Mouse (Mus musculus): ENCODE data around the gene Sun1. TPM values are rescaled to one million over a fixed set of nuclear protein-coding genes. Genes with fewer than 3 reads are reported as not detected.
A peak's percentile ranks its signal among the peaks of the same experiment; 100 is the strongest.

The Sun1 gene
- polyA plus RNA-seq (2015; fragmentation: Nextera tagmentation; extraction: Ambion mirVana): 62.0 and 62.8 TPM in 2 replicates

DNA sequence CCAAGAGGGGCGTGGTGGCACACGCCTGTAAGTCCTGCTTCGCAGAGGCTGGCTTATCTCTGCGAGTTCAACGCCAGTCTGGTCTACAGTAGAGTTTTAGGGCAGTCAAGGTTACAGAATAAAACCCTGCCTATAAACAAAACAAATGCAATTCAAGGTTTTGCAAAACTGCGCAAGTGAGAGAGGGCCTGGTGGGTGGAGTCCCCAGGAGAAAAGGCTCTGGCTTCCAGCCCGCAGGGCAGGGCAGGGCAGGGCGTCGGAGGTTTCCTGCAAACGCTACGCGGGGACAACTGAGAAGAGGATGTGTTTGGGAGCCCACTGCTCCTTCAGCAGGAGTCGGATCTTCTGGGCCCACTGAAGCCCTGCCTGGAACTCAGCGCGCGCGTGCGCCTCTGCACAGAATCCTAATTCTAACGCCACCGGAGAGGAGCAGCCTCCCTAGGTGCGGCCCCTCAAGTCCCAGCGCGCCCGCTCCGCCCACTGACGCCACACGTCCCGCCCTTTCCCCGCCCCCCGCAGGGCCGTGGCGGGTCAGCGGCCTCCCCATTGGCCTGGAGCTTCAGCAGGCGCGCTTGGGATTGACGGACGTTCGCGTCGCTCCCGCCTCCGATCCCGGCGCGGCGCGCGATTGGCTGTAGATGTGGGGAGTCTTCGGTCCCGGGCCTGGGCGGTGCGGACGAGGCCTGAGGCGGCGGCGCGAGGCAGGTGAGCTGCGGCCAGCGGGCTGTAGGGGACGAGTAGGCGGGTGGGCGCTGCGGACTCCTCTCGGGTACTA lies at the start of gene Sun1:
Gene Sun1, plus strand, starts transcription at position 643 of the 775 bp plus-strand sequence.
- peaks cover 20% of the 10 kb centered on the region for H3K4me1 ChIP-seq (ENCODE audit: insufficient read depth, low read length)
- no peaks in the 10 kb centered on the region for H3K36me3 ChIP-seq (ENCODE audit: insufficient read depth, low read length)
- peak within 1 kb of the TSS; percentile 69 for H3K27ac ChIP-seq (ENCODE audit: low read length)
- H3K4me3 ChIP-seq (ENCODE audit: low read length): peak within 1 kb of the TSS; percentile 91
- no peaks in the 10 kb centered on the region for H3K9me3 ChIP-seq (ENCODE audit: low read length)
- peak within 1 kb of the TSS; percentile 89 for H3K9ac ChIP-seq (replicated peaks; ENCODE audit: low read length)
- H3K27me3 ChIP-seq (ENCODE audit: insufficient read depth, low read length): no peaks in the 10 kb centered on the region
- WGBS: 1% methylated on average over 59 of the region's 64 CpGs
- peak within 1 kb of the TSS; percentile 91 for H3K4me2 ChIP-seq (replicated peaks; ENCODE audit: low read depth, low read length)
- peak; percentile 99 for ATAC-seq (ENCODE audit: low FRiP score, low TSS enrichment)

DNA sequence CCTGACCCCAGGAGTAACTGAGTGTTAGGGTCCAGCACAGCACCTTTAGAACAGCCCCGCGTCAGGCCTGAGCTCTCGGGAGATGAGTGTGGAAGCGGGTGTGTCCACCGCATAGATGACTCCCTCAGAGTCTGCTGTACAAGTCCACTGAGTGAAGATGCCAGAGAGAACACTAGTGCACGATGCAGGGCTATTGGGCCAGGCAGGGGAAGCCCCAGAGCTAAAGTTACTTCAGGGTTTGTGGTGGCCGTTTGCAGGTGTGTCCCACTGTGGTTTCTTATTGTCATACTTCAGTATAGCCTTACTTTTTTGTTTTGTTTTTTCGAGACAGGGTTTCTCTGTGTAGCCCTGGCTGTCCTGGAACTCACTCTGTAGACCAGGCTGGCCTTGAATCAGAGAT lies 39.5 kb upstream of the Sun1 start:
- Histone ChIP-seq H3K27ac (ENCODE audit: low read length) (no peak overlapping the region), H3K4me1 (ENCODE audit: insufficient read depth, low read length) (no peaks in the 10 kb centered on the region), H3K27me3 (ENCODE audit: insufficient read depth, low read length) (no peaks in the 10 kb centered on the region), H3K4me2 (replicated peaks; ENCODE audit: low read depth, low read length) (no peak overlapping the region), H3K4me3 (ENCODE audit: low read length) (no peak overlapping the region), H3K36me3 (ENCODE audit: insufficient read depth, low read length) (peaks cover 29% of the 10 kb centered on the region), H3K9ac (replicated peaks; ENCODE audit: low read length) (no peak overlapping the region), H3K9me3 (ENCODE audit: low read length) (no peaks in the 10 kb centered on the region)
- WGBS: 86% methylated on average over 8 of the region's 8 CpGs
- ATAC-seq (ENCODE audit: low FRiP score, low TSS enrichment): no peak

DNA sequence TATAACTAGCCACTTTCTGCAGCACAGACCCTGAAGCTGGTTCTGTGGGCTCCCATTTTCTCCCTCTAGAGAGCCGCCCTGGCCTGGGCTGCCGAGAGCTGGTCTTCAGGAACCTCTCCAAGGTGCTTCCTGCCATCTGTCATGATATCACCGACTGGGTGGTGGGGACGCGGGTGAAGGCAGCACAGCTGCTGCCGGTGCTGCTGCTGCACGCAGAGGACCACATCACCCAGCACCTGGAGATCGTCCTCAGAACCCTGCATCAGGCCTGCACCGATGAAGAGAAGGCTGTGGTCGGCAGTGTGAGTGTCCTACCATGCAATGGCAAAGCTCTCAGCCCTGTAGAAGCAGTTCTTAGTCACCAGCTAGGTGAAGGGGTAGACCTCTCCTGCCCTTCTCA lies 38.8 kb upstream of the Sun1 start:
- ATAC-seq (ENCODE audit: low FRiP score, low TSS enrichment): no peak
- WGBS: 81% methylated on average over 10 of the region's 10 CpGs

DNA sequence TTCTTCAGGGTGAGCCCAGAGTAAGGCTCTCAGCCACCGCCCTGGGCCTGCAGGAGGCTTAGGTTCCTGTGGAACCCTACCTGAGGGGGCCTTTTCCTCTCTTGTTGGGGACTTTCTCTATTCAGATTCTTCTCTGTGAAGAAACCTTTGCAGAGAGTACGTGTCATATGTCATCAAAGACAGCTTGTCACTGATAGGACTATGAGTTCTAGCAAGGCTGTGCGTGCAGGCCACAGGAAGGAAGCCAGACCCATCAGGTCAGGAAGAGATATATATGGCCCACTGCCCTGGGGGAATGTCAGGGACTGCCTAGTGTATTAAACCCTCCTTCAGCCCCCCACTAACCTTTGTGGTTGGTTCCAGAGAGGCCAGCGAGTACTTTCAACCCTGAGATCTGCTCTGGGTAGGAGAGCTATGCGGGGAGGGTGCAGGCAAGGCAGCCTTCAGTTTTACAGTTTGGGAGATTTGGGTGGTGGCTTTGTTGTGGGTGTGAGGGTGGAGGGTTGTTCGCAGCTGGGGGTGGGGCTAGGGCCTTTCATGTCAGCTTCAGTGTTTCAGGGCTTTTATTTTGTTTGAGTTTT lies 33.6 kb upstream of the Sun1 start:
- Histone ChIP-seq H3K27ac (ENCODE audit: low read length) (no peak overlapping the region), H3K36me3 (ENCODE audit: insufficient read depth, low read length) (peaks cover 51% of the 10 kb centered on the region), H3K9me3 (ENCODE audit: low read length) (no peaks in the 10 kb centered on the region), H3K4me3 (ENCODE audit: low read length) (no peak overlapping the region), H3K9ac (replicated peaks; ENCODE audit: low read length) (no peak overlapping the region), H3K4me1 (ENCODE audit: insufficient read depth, low read length) (no peaks in the 10 kb centered on the region), H3K27me3 (ENCODE audit: insufficient read depth, low read length) (no peaks in the 10 kb centered on the region), H3K4me2 (replicated peaks; ENCODE audit: low read depth, low read length) (no peak overlapping the region)
- WGBS: 75% methylated on average over 6 of the region's 6 CpGs
- ATAC-seq (ENCODE audit: low FRiP score, low TSS enrichment): 0 out of 2 replicates have a peak, but pooled peaks have one; percentile 31

More for the DNA sequence above, 38.8 kb upstream of the Sun1 start:
- H3K4me1 ChIP-seq (ENCODE audit: insufficient read depth, low read length): no peaks in the 10 kb centered on the region
- H3K4me2 ChIP-seq (replicated peaks; ENCODE audit: low read depth, low read length): no peak overlapping the region
- H3K9ac ChIP-seq (replicated peaks; ENCODE audit: low read length): no peak overlapping the region
- H3K9me3 ChIP-seq (ENCODE audit: low read length): no peaks in the 10 kb centered on the region
- H3K27me3 ChIP-seq (ENCODE audit: insufficient read depth, low read length): no peaks in the 10 kb centered on the region
- no peak overlapping the region for H3K27ac ChIP-seq (ENCODE audit: low read length)
- peaks cover 26% of the 10 kb centered on the region for H3K36me3 ChIP-seq (ENCODE audit: insufficient read depth, low read length)
- H3K4me3 ChIP-seq (ENCODE audit: low read length): no peak overlapping the region

DNA sequence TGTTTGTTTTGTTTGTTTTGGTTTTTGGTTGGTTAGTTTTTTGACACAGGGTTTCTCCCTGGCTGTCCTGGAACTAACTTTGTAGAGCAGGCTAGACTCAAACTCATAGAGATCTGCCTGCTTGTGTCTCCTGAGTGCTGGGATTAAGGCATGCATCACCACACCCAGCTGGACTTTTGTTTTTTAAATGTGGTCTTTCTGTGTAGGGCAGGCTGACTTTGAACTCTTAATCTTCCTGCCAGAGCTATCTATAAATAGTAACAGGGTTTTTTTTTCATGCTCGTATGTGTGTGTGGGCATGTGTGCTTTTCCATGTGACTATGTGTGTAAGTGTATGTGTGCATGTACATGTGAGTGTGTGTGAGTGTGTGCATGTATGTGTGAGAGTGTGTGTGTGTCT lies 32.9 kb upstream of the Sun1 start:
- Histone ChIP-seq H3K36me3 (ENCODE audit: insufficient read depth, low read length) (peaks cover 56% of the 10 kb centered on the region), H3K9ac (replicated peaks; ENCODE audit: low read length) (no peak overlapping the region), H3K27ac (ENCODE audit: low read length) (no peak overlapping the region), H3K4me2 (replicated peaks; ENCODE audit: low read depth, low read length) (no peak overlapping the region), H3K4me1 (ENCODE audit: insufficient read depth, low read length) (no peaks in the 10 kb centered on the region), H3K4me3 (ENCODE audit: low read length) (no peak overlapping the region), H3K9me3 (ENCODE audit: low read length) (no peaks in the 10 kb centered on the region), H3K27me3 (ENCODE audit: insufficient read depth, low read length) (no peaks in the 10 kb centered on the region)
- WGBS: 77% methylated on average over 1 of the region's 1 CpGs
- ATAC-seq (ENCODE audit: low FRiP score, low TSS enrichment): no peak

DNA sequence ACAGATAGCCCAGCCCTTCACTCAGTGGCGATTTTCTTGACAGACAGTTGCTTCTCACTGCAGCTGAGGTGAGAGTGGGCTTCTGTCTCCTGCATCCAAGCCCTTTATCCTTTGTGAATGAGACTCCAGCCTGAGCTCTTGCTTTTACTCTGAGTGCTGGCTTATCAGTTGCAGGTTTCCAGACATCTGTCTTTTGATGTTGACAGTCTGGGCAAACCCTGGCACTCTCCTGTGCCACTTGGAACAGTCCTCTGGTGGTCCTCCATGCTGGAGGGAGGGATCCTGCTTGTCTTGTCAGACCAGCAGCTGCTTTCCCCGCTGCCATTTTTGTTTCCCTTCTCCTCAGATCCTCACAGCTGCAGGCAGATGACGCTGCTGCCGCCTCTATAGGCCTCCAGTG lies 28.5 kb upstream of the Sun1 start:
- no peaks in the 10 kb centered on the region for H3K27me3 ChIP-seq (ENCODE audit: insufficient read depth, low read length)
- no peak for ATAC-seq (ENCODE audit: low FRiP score, low TSS enrichment)
- WGBS: 90% methylated on average over 4 of the region's 4 CpGs
- H3K9me3 ChIP-seq (ENCODE audit: low read length): no peaks in the 10 kb centered on the region
- H3K36me3 ChIP-seq (ENCODE audit: insufficient read depth, low read length): peaks cover 47% of the 10 kb centered on the region
- H3K4me2 ChIP-seq (replicated peaks; ENCODE audit: low read depth, low read length): no peak overlapping the region
- H3K4me3 ChIP-seq (ENCODE audit: low read length): no peak overlapping the region
- H3K4me1 ChIP-seq (ENCODE audit: insufficient read depth, low read length): peaks cover 17% of the 10 kb centered on the region
- H3K9ac ChIP-seq (replicated peaks; ENCODE audit: low read length): no peak overlapping the region
- no peak overlapping the region for H3K27ac ChIP-seq (ENCODE audit: low read length)

GRCm38 (mm10) chr5:139174141-139174540 lies 26.3 kb upstream of the Sun1 start:
- H3K9ac ChIP-seq (replicated peaks; ENCODE audit: low read length): peak overlapping the region; percentile 61

GRCm38 (mm10) chr5:139174556-139175547 lies 25.6 kb upstream of the Sun1 start:
- Histone ChIP-seq H3K9ac (replicated peaks; ENCODE audit: low read length) (peak overlapping the region; percentile 61; the same call in 1 of the 2 replicates), H3K27me3 (ENCODE audit: insufficient read depth, low read length) (no peaks in the 10 kb centered on the region), H3K4me2 (replicated peaks; ENCODE audit: low read depth, low read length) (no peak overlapping the region), H3K4me1 (ENCODE audit: insufficient read depth, low read length) (peaks cover 17% of the 10 kb centered on the region), H3K27ac (ENCODE audit: low read length) (peak overlapping the region; percentile 88), H3K9me3 (ENCODE audit: low read length) (no peaks in the 10 kb centered on the region), H3K36me3 (ENCODE audit: insufficient read depth, low read length) (peaks cover 35% of the 10 kb centered on the region), H3K4me3 (ENCODE audit: low read length) (no peak overlapping the region)
- ATAC-seq (ENCODE audit: low FRiP score, low TSS enrichment): peak; percentile 62
- 9% methylated on average over 10 of the region's 10 CpGs for WGBS

More at GRCm38 (mm10) chr5:139174141-139174540, 26.3 kb upstream of the Sun1 start:
- ATAC-seq (ENCODE audit: low FRiP score, low TSS enrichment): peak; percentile 66
- Histone ChIP-seq H3K27me3 (ENCODE audit: insufficient read depth, low read length) (no peaks in the 10 kb centered on the region), H3K4me1 (ENCODE audit: insufficient read depth, low read length) (peaks cover 17% of the 10 kb centered on the region), H3K36me3 (ENCODE audit: insufficient read depth, low read length) (peaks cover 35% of the 10 kb centered on the region), H3K4me2 (replicated peaks; ENCODE audit: low read depth, low read length) (no peak overlapping the region; the same call in 1 of the 2 replicates), H3K27ac (ENCODE audit: low read length) (peak overlapping the region; percentile 88), H3K9me3 (ENCODE audit: low read length) (no peaks in the 10 kb centered on the region), H3K4me3 (ENCODE audit: low read length) (no peak overlapping the region)
- WGBS: 16% methylated on average over 10 of the region's 10 CpGs

- ATAC-seq (ENCODE audit: low FRiP score, low TSS enrichment): peak; percentile 33; the same call in 1 of the 2 replicates
Measured at GRCm38 (mm10) chr5:139178895-139179631, 21.4 kb upstream of the Sun1 start.

More at GRCm38 (mm10) chr5:139178895-139179631, 21.4 kb upstream of the Sun1 start:
- peaks cover 31% of the 10 kb centered on the region for H3K36me3 ChIP-seq (ENCODE audit: insufficient read depth, low read length)
- H3K9ac ChIP-seq (replicated peaks; ENCODE audit: low read length): no peak overlapping the region
- H3K27me3 ChIP-seq (ENCODE audit: insufficient read depth, low read length): no peaks in the 10 kb centered on the region
- WGBS: 26% methylated on average over 11 of the region's 11 CpGs
- H3K27ac ChIP-seq (ENCODE audit: low read length): no peak overlapping the region
- H3K4me1 ChIP-seq (ENCODE audit: insufficient read depth, low read length): peaks cover 14% of the 10 kb centered on the region
- no peak overlapping the region for H3K4me2 ChIP-seq (replicated peaks; ENCODE audit: low read depth, low read length)
- H3K4me3 ChIP-seq (ENCODE audit: low read length): no peak overlapping the region
- no peaks in the 10 kb centered on the region for H3K9me3 ChIP-seq (ENCODE audit: low read length)
